In genomic region chr12:36947902-36948301, GRCm38 (mm10) we compare ENCODE assay signal across 18 mouse cellular contexts.
DNase-seq lines count a peak whose midpoint lies in the region; ATAC-seq and TF ChIP-seq lines count a peak whose summit lies in the region.
"Had no signal": no experiment of that assay in that cellular context is flagged by ENCODE, and none has a peak within 500 bp of the region (broad histone marks: within the 10 kb centered on the region; RNA-seq: fewer than 3 reads in every experiment).

No protein-coding gene starts in this region.

- ATAC-seq in midbrain, embryonic 11.5 days (ENCODE audit: low FRiP score), result 0 out of 2 replicates have a peak, but pooled peaks have one; percentile 68
- ATAC-seq in midbrain, embryonic 15.5 days (replicated peaks), result no peak
- ATAC-seq: forebrain, embryonic 14.5 days; forebrain, postnatal 0 days had no signal

- H3K9me3 ChIP-seq in midbrain, embryonic 11.5 days (ENCODE audit: control insufficient read depth, low read length), result no peaks in the 10 kb centered on the region
- no peaks in the 10 kb centered on the region for H3K9me3 ChIP-seq in midbrain, embryonic 15.5 days
- H3K9me3 ChIP-seq: embryonic facial prominence, embryonic 10.5 days; embryonic facial prominence, embryonic 12.5 days had no signal

- no peak overlapping the region for H3K4me2 ChIP-seq in midbrain, embryonic 11.5 days
- no peak overlapping the region for H3K4me2 ChIP-seq in midbrain, embryonic 15.5 days
- H3K4me2 ChIP-seq: embryonic facial prominence, embryonic 12.5 days had no signal

- intact Hi-C loops in gastrocnemius, adult 2 months (cut with DNase I), result loop anchor here (5.0 kb wide), 1 partner anchor 231 kb away; no protein-coding TSS in a partner anchor

- H3K27me3 ChIP-seq in midbrain, embryonic 11.5 days (ENCODE audit: control insufficient read depth, insufficient read depth, low read length), result no peaks in the 10 kb centered on the region
- no peaks in the 10 kb centered on the region for H3K27me3 ChIP-seq in midbrain, embryonic 15.5 days (replicated peaks)
- H3K27me3 ChIP-seq: embryonic facial prominence, embryonic 12.5 days had no signal

- no peaks in the 10 kb centered on the region for H3K4me1 ChIP-seq in midbrain, embryonic 11.5 days (ENCODE audit: control insufficient read depth, insufficient read depth, low read length)
- H3K4me1 ChIP-seq in midbrain, embryonic 15.5 days, result no peaks in the 10 kb centered on the region
- H3K4me1 ChIP-seq: embryonic facial prominence, embryonic 10.5 days; embryonic facial prominence, embryonic 12.5 days had no signal

- TF ChIP-seq POLR2A in brain, embryonic 14.5 days (IDR thresholded peaks at IDR 0.05; ENCODE audit: borderline replicate concordance, extremely low read depth, insufficient read depth, insufficient read length, poor library complexity, severe bottlenecking), result no peak

- 62% methylated on average over 3 of the region's 3 CpGs for WGBS in midbrain, embryonic 11.5 days
- 48% methylated on average over 3 of the region's 3 CpGs for WGBS in midbrain, embryonic 15.5 days

- no peak for DNase-seq in gastrocnemius, adult 2 months
- no peak for DNase-seq in gastrocnemius, postnatal 25 days
- peak; percentile 85 for DNase-seq in midbrain, embryonic 11.5 days (ENCODE audit: low spot score, missing footprints)
- DNase-seq in brain, embryonic 14.5 days (ENCODE audit: low read depth), result peak; percentile 33
- no peak for DNase-seq in lung, postnatal 36 days
- DNase-seq: adrenal gland, adult 2 months; adrenal gland, postnatal 10 days; adrenal gland, postnatal 25 days; cerebellum, adult 11-12 months; cerebellum, adult 2 months; cerebellum, adult 9-10 months; cerebellum, postnatal 10 days; cerebellum, postnatal 25 days; forebrain, postnatal 0 days had no signal

- H3K4me3 ChIP-seq in gastrocnemius, adult 2 months, result no peak overlapping the region
- H3K4me3 ChIP-seq in midbrain, embryonic 11.5 days (ENCODE audit: low read depth, low read length), result no peak overlapping the region
- no peak overlapping the region for H3K4me3 ChIP-seq in midbrain, embryonic 15.5 days
- H3K4me3 ChIP-seq: embryonic facial prominence, embryonic 10.5 days; embryonic facial prominence, embryonic 12.5 days had no signal

- H3K36me3 ChIP-seq in midbrain, embryonic 11.5 days (ENCODE audit: control insufficient read depth, insufficient read depth, low read length), result no peaks in the 10 kb centered on the region
- no peaks in the 10 kb centered on the region for H3K36me3 ChIP-seq in midbrain, embryonic 15.5 days (replicated peaks)
- H3K36me3 ChIP-seq: embryonic facial prominence, embryonic 10.5 days; embryonic facial prominence, embryonic 12.5 days had no signal

- no peak for TF ChIP-seq CTCF in gastrocnemius, adult 2 months (IDR thresholded peaks at IDR 0.05)
- no peak for TF ChIP-seq CTCF in brain, embryonic 14.5 days (IDR thresholded peaks at IDR 0.05; ENCODE audit: borderline replicate concordance, extremely low read depth, insufficient read depth, insufficient read length)

- H3K9ac ChIP-seq in midbrain, embryonic 11.5 days (ENCODE audit: low read length), result no peak overlapping the region
- H3K9ac ChIP-seq in midbrain, embryonic 15.5 days, result no peak overlapping the region
- H3K9ac ChIP-seq: embryonic facial prominence, embryonic 12.5 days; forebrain, postnatal 0 days had no signal

- peak overlapping the region; percentile 74 for H3K27ac ChIP-seq in gastrocnemius, adult 2 months
- H3K27ac ChIP-seq in midbrain, embryonic 11.5 days (ENCODE audit: low read depth, low read length), result no peak overlapping the region
- H3K27ac ChIP-seq in midbrain, embryonic 15.5 days, result no peak overlapping the region
- H3K27ac ChIP-seq: embryonic facial prominence, embryonic 10.5 days; embryonic facial prominence, embryonic 12.5 days had no signal

Comparison
In these comparisons a context has a peak if more than half of its experiments do, and no peak if none do; other contexts are left out.
1. DNase-seq: peak in midbrain, embryonic 11.5 days (single experiment) and brain, embryonic 14.5 days (single experiment); none in gastrocnemius, adult 2 months (single experiment), gastrocnemius, postnatal 25 days (single experiment) and lung, postnatal 36 days (single experiment).